Mouse (Mus musculus): ENCODE measurements at regions not wholly inside any gene's neighbourhood (a gene's known extent, or its start where the extent isn't known, plus 50 kb on each side); places are given as distances from the start of the nearest gene placed in this dataset.

DNA sequence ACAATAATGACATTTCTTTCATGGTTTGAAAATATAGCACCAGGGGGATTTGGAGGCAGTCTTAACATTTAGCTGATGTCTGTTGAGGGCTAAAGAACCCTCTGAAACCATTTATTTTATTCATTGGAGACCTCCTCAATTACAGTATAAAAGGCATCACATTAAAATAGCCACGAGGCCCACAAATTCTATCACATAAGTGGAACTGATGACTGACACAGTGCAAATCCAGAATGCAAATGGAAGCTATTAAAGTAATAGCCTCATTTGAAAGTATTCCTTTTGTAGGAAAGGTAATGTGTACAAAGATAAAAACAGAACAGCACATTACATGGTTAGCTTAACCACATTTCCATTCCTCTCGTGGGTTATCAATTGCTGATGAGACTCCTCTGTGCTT is 986.6 kb downstream of the Slc16a7 start:
- Histone ChIP-seq H3K27ac (ENCODE audit: insufficient read depth, low read depth) (no peak overlapping the region), H3K4me1 (ENCODE audit: control insufficient read depth in 1 of 2, insufficient read depth in 2 of 2) (no peaks in the 10 kb centered on the region), H3K4me2 (ENCODE audit: insufficient read depth, low read depth, poor library complexity, severe bottlenecking) (no peak overlapping the region), H3K36me3 (replicated peaks in 1 of 2; ENCODE audit: control insufficient read depth in 1 of 2, insufficient read depth in 1 of 2, low read length in 1 of 2) (no peaks in the 10 kb centered on the region), H3K9me3 (replicated peaks; ENCODE audit: low read length) (peaks cover 15% of the 10 kb centered on the region), H3K4me3 (replicated peaks in 1 of 3; ENCODE audit: low read depth in 2 of 3, low read length in 2 of 3, poor library complexity in 1 of 3) (no peak overlapping the region), H3K79me2 (replicated peaks; ENCODE audit: control insufficient read depth, extremely low read depth, insufficient read depth, poor library complexity, severe bottlenecking) (no peaks in the 10 kb centered on the region), H3K9ac (ENCODE audit: insufficient read depth, low read depth) (no peak overlapping the region), H3K27me3 (replicated peaks) (no peaks in the 10 kb centered on the region)
- TF ChIP-seq JUN (IDR thresholded peaks at IDR 0.05; ENCODE audit: insufficient read depth, low read depth, low read length) (no peak), JUND (conservative IDR thresholded peaks at IDR 0.05; ENCODE audit: low read depth, low read length) (no peak), UBTF (IDR thresholded peaks at IDR 0.05; ENCODE audit: low read depth, low read length) (no peak), RCOR1 (conservative IDR thresholded peaks at IDR 0.05; ENCODE audit: low read depth, low read length) (no peak), TBP (conservative IDR thresholded peaks at IDR 0.05; ENCODE audit: low read depth, low read length) (no peak)
- DNase-seq (ENCODE audit: extremely low read depth): no peak
- dilution Hi-C loops (cut with MboI; ENCODE audit: extremely low pct_ligation_motif_present, extremely low pct_unique_long_range_greater_than_20kb, low sequenced_read_pairs) (no loop called here), in situ Hi-C loops (cut with MboI; ENCODE audit: low pct_ligation_motif_present, low pct_unique_long_range_greater_than_20kb, low sequenced_read_pairs) (no loop called here)

DNA sequence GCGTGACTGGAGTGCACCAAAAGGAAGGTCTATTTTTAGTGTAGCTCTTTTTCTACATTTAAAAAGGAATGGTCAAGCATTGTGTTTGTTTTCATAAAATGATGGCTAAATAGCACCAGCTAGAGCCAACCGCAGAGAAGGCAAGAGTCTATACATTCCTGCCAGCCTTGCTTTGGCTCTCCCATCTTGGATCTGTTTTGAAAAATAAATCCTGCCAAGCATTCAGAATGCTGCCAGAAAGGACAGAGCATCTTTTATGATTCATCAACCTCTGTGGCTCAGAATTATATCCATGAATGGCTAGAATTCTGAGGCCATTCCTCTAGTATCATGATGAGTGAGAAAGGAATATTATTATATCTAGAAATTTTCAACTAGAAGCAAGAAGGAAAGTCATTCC is 979.6 kb downstream of the Slc16a7 start:
- no peak for TF ChIP-seq SMC3 (IDR thresholded peaks at IDR 0.05; ENCODE audit: low read depth, low read length)
- no peak for TF ChIP-seq HCFC1 (IDR thresholded peaks at IDR 0.05; ENCODE audit: low read depth, low read length)
- no peak for TF ChIP-seq ZC3H11A (IDR thresholded peaks at IDR 0.05; ENCODE audit: low read depth, low read length)
- TF ChIP-seq MXI1 (IDR thresholded peaks at IDR 0.05; ENCODE audit: low read depth, low read length): no peak
- TF ChIP-seq UBTF (IDR thresholded peaks at IDR 0.05; ENCODE audit: low read depth, low read length): no peak
- no peak for TF ChIP-seq MAFK (IDR thresholded peaks at IDR 0.05; ENCODE audit: insufficient replicate concordance, low read length)
- TF ChIP-seq GABPA (IDR thresholded peaks at IDR 0.05; ENCODE audit: insufficient replicate concordance, low read depth, low read length): no peak
- dilution Hi-C loops (cut with MboI; ENCODE audit: extremely low pct_ligation_motif_present, extremely low pct_unique_long_range_greater_than_20kb, low sequenced_read_pairs): no loop called here
- Histone ChIP-seq H3K36me3 (replicated peaks in 1 of 2; ENCODE audit: control insufficient read depth in 1 of 2, insufficient read depth in 1 of 2, low read length in 1 of 2) (no peaks in the 10 kb centered on the region), H3K9me3 (replicated peaks; ENCODE audit: low read length) (peaks cover 11% of the 10 kb centered on the region), H3K4me2 (ENCODE audit: insufficient read depth, low read depth, poor library complexity, severe bottlenecking) (no peak overlapping the region), H3K27ac (ENCODE audit: insufficient read depth, low read depth) (no peak overlapping the region), H3K9ac (ENCODE audit: insufficient read depth, low read depth) (no peak overlapping the region), H3K79me2 (replicated peaks; ENCODE audit: control insufficient read depth, extremely low read depth, insufficient read depth, poor library complexity, severe bottlenecking) (no peaks in the 10 kb centered on the region), H3K4me3 (replicated peaks in 1 of 3; ENCODE audit: low read depth in 2 of 3, low read length in 2 of 3, poor library complexity in 1 of 3) (no peak overlapping the region), H3K27me3 (replicated peaks) (no peaks in the 10 kb centered on the region), H3K4me1 (ENCODE audit: control insufficient read depth in 1 of 2, insufficient read depth in 2 of 2) (no peaks in the 10 kb centered on the region)
- no peak for DNase-seq (ENCODE audit: extremely low read depth)
- in situ Hi-C loops (cut with MboI; ENCODE audit: low pct_ligation_motif_present, low pct_unique_long_range_greater_than_20kb, low sequenced_read_pairs): no loop called here

GRCm38 (mm10) chr10:124416531-124416930 is 972.7 kb downstream of the Slc16a7 start:
- Histone ChIP-seq H3K36me3 (replicated peaks in 1 of 2; ENCODE audit: control insufficient read depth in 1 of 2, insufficient read depth in 1 of 2, low read length in 1 of 2) (no peaks in the 10 kb centered on the region), H3K4me2 (ENCODE audit: insufficient read depth, low read depth, poor library complexity, severe bottlenecking) (no peak overlapping the region), H3K27ac (ENCODE audit: insufficient read depth, low read depth) (no peak overlapping the region), H3K9ac (ENCODE audit: insufficient read depth, low read depth) (no peak overlapping the region), H3K27me3 (replicated peaks) (no peaks in the 10 kb centered on the region), H3K4me1 (ENCODE audit: control insufficient read depth in 1 of 2, insufficient read depth in 2 of 2) (no peaks in the 10 kb centered on the region), H3K4me3 (replicated peaks in 1 of 3; ENCODE audit: low read depth in 2 of 3, low read length in 2 of 3, poor library complexity in 1 of 3) (no peak overlapping the region), H3K9me3 (replicated peaks; ENCODE audit: low read length) (peaks cover 29% of the 10 kb centered on the region), H3K79me2 (replicated peaks; ENCODE audit: control insufficient read depth, extremely low read depth, insufficient read depth, poor library complexity, severe bottlenecking) (no peaks in the 10 kb centered on the region)
- TF ChIP-seq CTCF (conservative IDR thresholded peaks at IDR 0.05 in 1 of 2, IDR thresholded peaks at IDR 0.05 in 1 of 2; ENCODE audit: low read depth in 2 of 2, low read length in 2 of 2) (no peak), POLR2A (IDR thresholded peaks at IDR 0.05; ENCODE audit: low read depth, low read length) (no peak), GABPA (IDR thresholded peaks at IDR 0.05; ENCODE audit: insufficient replicate concordance, low read depth, low read length) (no peak), NRF1 (IDR thresholded peaks at IDR 0.05; ENCODE audit: low read depth, low read length) (no peak), MEF2A (IDR thresholded peaks at IDR 0.05; ENCODE audit: borderline replicate concordance, low read depth, low read length) (no peak), ZNF384 (IDR thresholded peaks at IDR 0.05; ENCODE audit: low read depth, low read length) (no peak), EP300 (IDR thresholded peaks at IDR 0.05; ENCODE audit: low read length) (no peak), IRF4 (IDR thresholded peaks at IDR 0.05; ENCODE audit: low read depth, low read length) (no peak), MYC (IDR thresholded peaks at IDR 0.05; ENCODE audit: low read depth, low read length) (no peak), SIN3A (IDR thresholded peaks at IDR 0.05; ENCODE audit: low read length) (no peak), MAZ (IDR thresholded peaks at IDR 0.05; ENCODE audit: low read depth, low read length) (no peak), USF2 (conservative IDR thresholded peaks at IDR 0.05; ENCODE audit: low read depth, low read length) (no peak), TBP (conservative IDR thresholded peaks at IDR 0.05; ENCODE audit: low read depth, low read length) (no peak)
- dilution Hi-C loops (cut with MboI; ENCODE audit: extremely low pct_ligation_motif_present, extremely low pct_unique_long_range_greater_than_20kb, low sequenced_read_pairs): no loop called here
- DNase-seq (ENCODE audit: extremely low read depth): no peak
- in situ Hi-C loops (cut with MboI; ENCODE audit: low pct_ligation_motif_present, low pct_unique_long_range_greater_than_20kb, low sequenced_read_pairs): no loop called here
